Mouse (Mus musculus): ENCODE measurements around the gene Csnk1d.

GRCm38 (mm10) chr11:120971237-120971636 is 19.9 kb downstream of the Csnk1d start:
- TF ChIP-seq USF1 (IDR thresholded peaks at IDR 0.05; ENCODE audit: low read depth) (no peak), CTCF (IDR thresholded peaks at IDR 0.05; ENCODE audit: control insufficient read depth, insufficient read depth, insufficient read length) (no peak), FOSL1 (IDR thresholded peaks at IDR 0.05; ENCODE audit: insufficient read depth, low read length, poor library complexity, severe bottlenecking) (no peak), MAX (IDR thresholded peaks at IDR 0.05) (no peak), MYOG (IDR thresholded peaks at IDR 0.05; ENCODE audit: control insufficient read depth, extremely low read depth, insufficient read length) (no peak)

All from C2C12 (cell line).